Mouse (Mus musculus): ENCODE results near the gene Slc7a15. TPM values are rescaled to one million over a fixed set of nuclear protein-coding genes. Genes with fewer than 3 reads are reported as not detected.

Gene Slc7a15
- polyA plus RNA-seq, 1 experiment = not detected

- Histone ChIP-seq H3K4me3 (ENCODE audit: low read depth, low read length) (no peak overlapping the region), H3K9ac (ENCODE audit: low read depth, poor library complexity, severe bottlenecking) (no peak overlapping the region), H3K27ac (ENCODE audit: insufficient read depth, low read length) (no peak overlapping the region), H3K27me3 (ENCODE audit: control insufficient read depth, insufficient read depth, low read length, poor library complexity, severe bottlenecking) (no peaks in the 10 kb centered on the region), H3K9me3 (replicated peaks; ENCODE audit: control insufficient read depth, insufficient read depth, low read length, poor library complexity, severe bottlenecking) (no peaks in the 10 kb centered on the region), H3K4me1 (ENCODE audit: control insufficient read depth, insufficient read depth, low read length) (no peaks in the 10 kb centered on the region), H3K36me3 (ENCODE audit: control insufficient read depth, insufficient read depth, low read length, poor library complexity, severe bottlenecking) (no peaks in the 10 kb centered on the region)
- TF ChIP-seq CTCF (IDR thresholded peaks at IDR 0.05; ENCODE audit: low read depth, low read length) = peak; percentile 100
- TF ChIP-seq EP300 (IDR thresholded peaks at IDR 0.05; ENCODE audit: insufficient read depth, low read depth, low read length) = no peak
Observed at GRCm38 (mm10) chr12:8547357-8547756, 51.5 kb downstream of the Slc7a15 start.

GRCm38 (mm10) chr12:8546801-8547200, 52.1 kb downstream of the Slc7a15 start:
- H3K27me3 ChIP-seq (ENCODE audit: control insufficient read depth, insufficient read depth, low read length, poor library complexity, severe bottlenecking) = no peaks in the 10 kb centered on the region
- H3K4me3 ChIP-seq (ENCODE audit: low read depth, low read length) = no peak overlapping the region
- H3K36me3 ChIP-seq (ENCODE audit: control insufficient read depth, insufficient read depth, low read length, poor library complexity, severe bottlenecking) = no peaks in the 10 kb centered on the region
- no peaks in the 10 kb centered on the region for H3K9me3 ChIP-seq (replicated peaks; ENCODE audit: control insufficient read depth, insufficient read depth, low read length, poor library complexity, severe bottlenecking)
- H3K27ac ChIP-seq (ENCODE audit: insufficient read depth, low read length) = no peak overlapping the region
- no peaks in the 10 kb centered on the region for H3K4me1 ChIP-seq (ENCODE audit: control insufficient read depth, insufficient read depth, low read length)
- TF ChIP-seq EP300 (IDR thresholded peaks at IDR 0.05; ENCODE audit: insufficient read depth, low read depth, low read length) = no peak
- no peak for TF ChIP-seq POLR2A (IDR thresholded peaks at IDR 0.05; ENCODE audit: insufficient read depth, low read length)
- TF ChIP-seq CTCF (IDR thresholded peaks at IDR 0.05; ENCODE audit: low read depth, low read length) = no peak
- no peak overlapping the region for H3K9ac ChIP-seq (ENCODE audit: low read depth, poor library complexity, severe bottlenecking)

- no peak overlapping the region for H3K9ac ChIP-seq (ENCODE audit: low read depth, poor library complexity, severe bottlenecking)
- H3K4me1 ChIP-seq (ENCODE audit: control insufficient read depth, insufficient read depth, low read length) = no peaks in the 10 kb centered on the region
- no peaks in the 10 kb centered on the region for H3K36me3 ChIP-seq (ENCODE audit: control insufficient read depth, insufficient read depth, low read length, poor library complexity, severe bottlenecking)
- no peaks in the 10 kb centered on the region for H3K9me3 ChIP-seq (replicated peaks; ENCODE audit: control insufficient read depth, insufficient read depth, low read length, poor library complexity, severe bottlenecking)
- no peaks in the 10 kb centered on the region for H3K27me3 ChIP-seq (ENCODE audit: control insufficient read depth, insufficient read depth, low read length, poor library complexity, severe bottlenecking)
- no peak overlapping the region for H3K27ac ChIP-seq (ENCODE audit: insufficient read depth, low read length)
- H3K4me3 ChIP-seq (ENCODE audit: low read depth, low read length) = no peak overlapping the region
- TF ChIP-seq POLR2A (IDR thresholded peaks at IDR 0.05; ENCODE audit: insufficient read depth, low read length) (no peak), EP300 (IDR thresholded peaks at IDR 0.05; ENCODE audit: insufficient read depth, low read depth, low read length) (no peak), CTCF (IDR thresholded peaks at IDR 0.05; ENCODE audit: low read depth, low read length) (no peak)
Observed at GRCm38 (mm10) chr12:8545066-8545610, 53.7 kb downstream of the Slc7a15 start.

- no peaks in the 10 kb centered on the region for H3K4me1 ChIP-seq (ENCODE audit: control insufficient read depth, insufficient read depth, low read length)
- H3K36me3 ChIP-seq (ENCODE audit: control insufficient read depth, insufficient read depth, low read length, poor library complexity, severe bottlenecking) = no peaks in the 10 kb centered on the region
- no peak overlapping the region for H3K9ac ChIP-seq (ENCODE audit: low read depth, poor library complexity, severe bottlenecking)
- no peaks in the 10 kb centered on the region for H3K9me3 ChIP-seq (replicated peaks; ENCODE audit: control insufficient read depth, insufficient read depth, low read length, poor library complexity, severe bottlenecking)
- no peaks in the 10 kb centered on the region for H3K27me3 ChIP-seq (ENCODE audit: control insufficient read depth, insufficient read depth, low read length, poor library complexity, severe bottlenecking)
- TF ChIP-seq POLR2A (IDR thresholded peaks at IDR 0.05; ENCODE audit: insufficient read depth, low read length) (no peak), EP300 (IDR thresholded peaks at IDR 0.05; ENCODE audit: insufficient read depth, low read depth, low read length) (no peak), CTCF (IDR thresholded peaks at IDR 0.05; ENCODE audit: low read depth, low read length) (no peak)
- no peak overlapping the region for H3K27ac ChIP-seq (ENCODE audit: insufficient read depth, low read length)
- no peak overlapping the region for H3K4me3 ChIP-seq (ENCODE audit: low read depth, low read length)
Observed at GRCm38 (mm10) chr12:8542371-8542770, 56.5 kb downstream of the Slc7a15 start.

GRCm38 (mm10) chr12:8539471-8539870, 59.4 kb downstream of the Slc7a15 start:
- H3K27me3 ChIP-seq (ENCODE audit: control insufficient read depth, insufficient read depth, low read length, poor library complexity, severe bottlenecking) = no peaks in the 10 kb centered on the region
- no peaks in the 10 kb centered on the region for H3K4me1 ChIP-seq (ENCODE audit: control insufficient read depth, insufficient read depth, low read length)
- no peak overlapping the region for H3K27ac ChIP-seq (ENCODE audit: insufficient read depth, low read length)
- H3K4me3 ChIP-seq (ENCODE audit: low read depth, low read length) = no peak overlapping the region
- no peak overlapping the region for H3K9ac ChIP-seq (ENCODE audit: low read depth, poor library complexity, severe bottlenecking)
- no peaks in the 10 kb centered on the region for H3K36me3 ChIP-seq (ENCODE audit: control insufficient read depth, insufficient read depth, low read length, poor library complexity, severe bottlenecking)
- H3K9me3 ChIP-seq (replicated peaks; ENCODE audit: control insufficient read depth, insufficient read depth, low read length, poor library complexity, severe bottlenecking) = no peaks in the 10 kb centered on the region
- TF ChIP-seq EP300 (IDR thresholded peaks at IDR 0.05; ENCODE audit: insufficient read depth, low read depth, low read length) (no peak), CTCF (IDR thresholded peaks at IDR 0.05; ENCODE audit: low read depth, low read length) (no peak), POLR2A (IDR thresholded peaks at IDR 0.05; ENCODE audit: insufficient read depth, low read length) (no peak)

GRCm38 (mm10) chr12:8537291-8537690, 61.6 kb downstream of the Slc7a15 start:
- no peaks in the 10 kb centered on the region for H3K36me3 ChIP-seq (ENCODE audit: control insufficient read depth, insufficient read depth, low read length, poor library complexity, severe bottlenecking)
- no peak overlapping the region for H3K27ac ChIP-seq (ENCODE audit: insufficient read depth, low read length)
- no peak for TF ChIP-seq CTCF (IDR thresholded peaks at IDR 0.05; ENCODE audit: low read depth, low read length)
- H3K9ac ChIP-seq (ENCODE audit: low read depth, poor library complexity, severe bottlenecking) = no peak overlapping the region
- no peaks in the 10 kb centered on the region for H3K9me3 ChIP-seq (replicated peaks; ENCODE audit: control insufficient read depth, insufficient read depth, low read length, poor library complexity, severe bottlenecking)
- no peak overlapping the region for H3K4me3 ChIP-seq (ENCODE audit: low read depth, low read length)
- no peaks in the 10 kb centered on the region for H3K4me1 ChIP-seq (ENCODE audit: control insufficient read depth, insufficient read depth, low read length)
- H3K27me3 ChIP-seq (ENCODE audit: control insufficient read depth, insufficient read depth, low read length, poor library complexity, severe bottlenecking) = no peaks in the 10 kb centered on the region
